Mouse (Mus musculus) heart, adult 2 months (tissue): Measurements from ENCODE around the gene Hcrtr1.

Source experiments
- CTCF ChIP-seq: fragments of 200-600 bp; IDR thresholded peaks from 2 replicates; pipeline ENCODE4 v1.8.1; 2022; ENCODE audit warnings: antibody characterized with exemption, mild to moderate bottlenecking, moderate library complexity
- EP300 ChIP-seq: fragments of 200-500 bp; IDR thresholded peaks from 2 replicates; pipeline ENCODE4 v1.6.1; 2011; ENCODE audit warnings: low read depth, low read length, control low read depth; ENCODE audit not compliant: insufficient read depth
- POLR2A ChIP-seq: fragments of 200-500 bp; IDR thresholded peaks from 2 replicates; pipeline ENCODE4 v1.6.1; 2011; ENCODE audit warnings: mild to moderate bottlenecking, low read depth, low read length, control low read depth; ENCODE audit not compliant: insufficient read depth

GRCm38 (mm10) chr4:130131448-130132105 is 7.6 kb downstream of the Hcrtr1 start:
- TF ChIP-seq EP300: no peak
- TF ChIP-seq CTCF: no peak
- TF ChIP-seq POLR2A: no peak
